Mouse (Mus musculus) hematopoietic stem cell, adult 5-6 weeks (primary cell): ENCODE results near the gene Grik5. TPM values are rescaled to one million over a fixed set of nuclear protein-coding genes. Genes with fewer than 3 reads are reported as not detected.
A peak's percentile ranks its signal among the peaks of the same experiment; 100 is the strongest.

Experiments
- ATAC-seq, 2 experiments: fragments of 125-278 bp in 1 of 2; replicated peaks in 1 of 2; 2 replicates each; pipeline ENCODE4 v1.8.0; 2016 to 2017; ENCODE audit warnings: inconsistent platforms in 2 of 2, mild to moderate bottlenecking in 2 of 2, moderate number of reproducible peaks in 2 of 2, low read depth in 1 of 2, moderate TSS enrichment in 1 of 2; ENCODE audit not compliant: low FRiP score in 2 of 2, poor library complexity in 2 of 2, severe bottlenecking in 2 of 2, insufficient read depth in 1 of 2, low TSS enrichment in 1 of 2
- total RNA-seq: library from RNA; stranded (forward); fragments of 172-1452, 232-1000 nt; gene quantifications from 2 replicates; pipeline ENCODE4 v1.2.3, GENCODE M21; 2017

Gene Grik5
- total RNA-seq, 1 experiment from 2014 or later = 36.2 TPM

- ATAC-seq = no peak
These were observed 64.4 kb downstream of the Grik5 start for GRCm38 (mm10) chr7:25007609-25008374.

DNA sequence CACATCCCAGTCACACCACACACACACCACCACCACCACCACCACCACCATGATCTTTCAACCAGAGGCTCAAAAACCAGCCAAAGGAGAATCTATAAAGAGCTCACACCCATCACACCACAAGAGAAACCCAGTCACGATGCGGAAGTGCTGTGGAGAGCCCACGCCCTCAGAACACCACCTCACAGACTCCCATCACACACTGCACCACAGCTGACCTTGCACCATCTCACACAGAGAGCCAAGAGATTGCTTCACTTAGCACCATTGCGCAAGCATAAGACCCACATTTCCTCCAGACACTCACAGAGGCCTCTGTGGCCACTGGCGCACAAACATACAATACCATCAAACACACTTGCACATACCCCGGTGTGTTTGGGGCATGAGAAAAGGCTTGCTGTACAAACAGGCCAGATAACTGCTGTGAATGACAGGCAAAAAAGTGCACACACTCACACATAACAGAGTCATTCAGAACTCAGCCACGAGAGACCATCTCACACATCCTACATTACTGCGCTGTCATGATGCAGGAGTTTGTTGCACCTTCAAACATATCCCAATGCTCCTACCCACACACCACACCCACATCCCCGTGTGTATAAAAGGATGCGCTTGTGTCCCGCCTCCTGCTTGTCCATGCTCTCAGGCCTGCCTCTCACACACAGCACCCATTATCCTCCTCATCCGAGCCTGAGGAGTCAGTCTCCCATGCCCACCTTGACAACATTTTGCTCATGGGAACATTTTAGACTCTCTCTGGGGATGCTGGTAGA, 65.4 kb downstream of the Grik5 start:
- ATAC-seq = peak; percentile 69 to 76

GRCm38 (mm10) chr7:25006171-25006570, 66.0 kb downstream of the Grik5 start:
- no peak for ATAC-seq

GRCm38 (mm10) chr7:25005421-25006065, 66.6 kb downstream of the Grik5 start, which contains the start of gene Atp1a3:
Gene Atp1a3 (minus strand): TSS chr7:25005958.
- ATAC-seq = peak in 1 of 2 experiments; percentile 34; a peak in 2 of 4 replicates

DNA sequence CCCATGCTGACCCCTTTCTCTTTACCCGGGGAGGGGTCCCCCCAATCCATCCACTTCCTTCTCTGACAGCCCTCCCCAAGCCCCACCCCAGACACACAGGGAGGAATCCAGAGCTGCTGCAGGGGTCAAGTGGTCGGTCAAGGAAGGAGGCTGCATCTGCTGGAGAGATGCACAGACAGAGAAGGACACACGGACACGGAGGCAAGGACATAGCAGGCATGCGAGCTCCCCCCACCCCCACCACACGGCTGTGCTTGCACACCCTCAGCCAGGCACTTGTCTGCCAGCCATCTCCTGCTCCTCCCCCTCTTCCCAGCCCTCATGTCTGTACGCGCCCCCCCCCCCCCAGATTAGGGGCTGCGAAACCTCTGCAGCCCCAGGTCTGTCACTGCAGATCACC, 67.3 kb downstream of the Grik5 start:
- ATAC-seq = no peak

DNA sequence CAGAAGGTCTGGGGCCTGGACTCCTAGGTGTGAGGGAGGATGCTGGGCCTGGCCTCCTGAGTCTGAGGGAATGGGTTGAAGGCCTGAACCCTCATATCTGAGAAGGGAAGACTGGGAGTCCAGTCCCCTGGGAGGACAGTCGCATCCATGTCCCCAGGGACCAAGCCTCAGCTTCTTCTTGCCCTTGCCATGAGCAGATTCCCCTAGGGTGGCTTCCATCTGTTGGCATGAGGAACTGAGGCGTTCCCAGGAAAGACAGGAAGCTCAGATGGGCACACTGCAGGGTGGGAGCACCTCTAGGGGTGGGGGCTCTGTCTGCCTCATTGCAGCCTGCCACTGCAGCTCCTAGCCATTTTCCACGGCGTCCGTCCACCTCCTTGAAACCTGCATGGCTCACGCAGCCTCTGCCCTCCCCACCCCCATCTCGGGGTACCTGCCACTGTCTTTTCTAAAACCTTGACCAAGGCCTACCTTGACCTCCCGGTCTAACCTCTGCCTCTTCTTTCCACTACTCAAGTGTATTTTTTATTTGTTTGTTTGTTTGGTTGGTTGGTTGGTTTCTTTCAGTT, 68.2 kb downstream of the Grik5 start:
- ATAC-seq = no peak

GRCm38 (mm10) chr7:25003291-25003690, 68.9 kb downstream of the Grik5 start:
- no peak for ATAC-seq

DNA sequence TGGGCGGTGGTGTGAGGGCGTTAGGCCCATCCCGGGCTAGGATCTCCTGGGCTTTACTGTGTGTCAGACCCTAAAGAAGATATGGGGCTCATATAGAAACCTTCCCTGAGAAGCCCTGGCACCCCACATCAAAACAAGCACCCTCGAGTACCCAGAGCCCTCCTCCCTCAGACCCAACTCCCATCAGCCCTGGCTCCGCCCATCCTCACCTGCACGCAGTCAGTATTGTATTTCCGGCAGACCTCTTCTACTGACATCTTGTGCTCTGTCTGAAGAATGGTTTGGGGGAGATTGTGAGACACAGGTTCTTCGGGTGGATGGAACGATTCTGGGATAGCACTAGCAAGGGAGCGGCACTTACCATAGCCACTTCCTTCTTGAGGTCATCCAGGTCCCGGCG, 71.4 kb downstream of the Grik5 start:
- no peak for ATAC-seq

DNA sequence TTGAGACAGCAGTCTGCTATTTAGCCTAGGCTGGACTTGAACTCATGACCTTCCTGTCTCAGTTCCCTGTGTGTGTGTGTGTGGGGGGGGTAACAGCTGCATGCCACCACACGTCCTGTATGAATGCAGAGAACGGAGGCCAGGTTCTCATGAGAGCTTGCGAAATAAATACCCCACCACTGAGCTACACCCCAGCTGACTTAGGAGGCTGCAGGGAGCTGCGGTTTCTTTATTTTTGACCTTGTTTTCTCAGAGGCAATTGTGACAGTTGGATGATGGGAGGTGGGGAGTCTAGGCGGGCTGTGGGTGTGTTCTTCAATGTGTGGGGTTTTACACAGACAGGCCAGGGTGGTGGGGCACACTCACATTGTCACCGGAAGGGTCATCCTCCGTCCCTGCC, 71.9 kb downstream of the Grik5 start:
- peak; percentile 40 to 48; a peak in 3 of 4 replicates for ATAC-seq

DNA sequence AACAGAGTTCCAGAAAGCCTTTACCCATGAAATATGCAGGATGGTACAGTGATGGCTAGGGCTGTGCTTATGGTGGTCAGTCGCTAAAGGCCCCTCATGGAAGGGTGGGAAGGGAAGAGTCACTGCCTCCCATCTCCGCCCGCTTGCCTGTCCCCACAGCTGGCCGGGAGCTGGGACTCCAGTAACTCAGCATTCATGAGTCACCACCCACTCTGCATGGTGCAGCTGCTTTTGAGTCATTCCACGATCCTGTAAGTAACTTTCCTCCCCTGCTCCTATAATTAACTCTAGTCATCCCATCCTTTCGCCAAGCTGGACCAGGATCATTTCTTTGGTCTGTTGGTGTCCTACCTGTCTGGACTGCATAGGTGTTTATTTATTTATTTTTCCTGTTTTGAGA, 79.1 kb downstream of the Grik5 start:
- ATAC-seq = no peak

DNA sequence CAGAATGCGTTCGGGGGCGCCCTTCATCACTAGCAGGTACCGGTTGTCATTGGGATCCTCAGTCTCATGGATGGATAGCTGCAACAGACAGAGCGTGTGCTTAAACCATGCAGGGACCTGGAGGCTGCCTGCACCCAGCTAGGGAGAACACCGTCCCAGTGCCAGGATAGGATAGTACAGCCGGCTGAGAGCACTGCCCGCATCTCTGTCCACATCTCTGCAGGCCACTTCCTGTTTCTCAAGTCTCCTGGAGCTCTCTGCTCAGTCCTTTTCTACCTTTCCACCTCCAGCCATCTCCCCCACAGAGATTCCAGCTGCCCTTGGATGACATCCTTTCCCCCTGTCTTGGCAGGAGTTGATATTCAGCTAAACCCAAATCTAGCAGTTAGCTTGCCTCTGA, 81.7 kb downstream of the Grik5 start:
- ATAC-seq = 0 out of 4 replicates have a peak, but pooled peaks of 1 of the 2 experiments have one; percentile 22

- ATAC-seq = no peak
These were observed 84.2 kb downstream of the Grik5 start for GRCm38 (mm10) chr7:24987941-24988340.

DNA sequence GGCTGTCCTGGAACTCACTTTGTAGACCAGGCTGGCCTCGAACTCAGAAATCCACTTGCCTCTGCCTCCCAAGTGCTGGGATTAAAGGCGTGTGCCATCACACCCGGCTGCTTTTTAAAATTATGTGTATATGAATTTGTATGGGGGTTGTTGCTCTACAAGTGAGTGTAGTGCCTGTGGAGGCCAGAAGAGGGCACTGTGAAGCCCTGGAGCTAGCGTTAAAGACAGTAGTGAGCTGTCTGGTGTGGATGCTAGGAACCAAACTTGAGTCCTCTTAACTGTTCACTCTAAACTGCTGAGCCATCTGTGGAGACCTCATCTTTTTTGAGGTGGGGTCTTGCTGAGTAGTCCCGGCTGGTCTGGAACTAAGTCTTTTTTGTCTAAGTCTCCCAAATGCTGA, 86.3 kb downstream of the Grik5 start:
- ATAC-seq = no peak

DNA sequence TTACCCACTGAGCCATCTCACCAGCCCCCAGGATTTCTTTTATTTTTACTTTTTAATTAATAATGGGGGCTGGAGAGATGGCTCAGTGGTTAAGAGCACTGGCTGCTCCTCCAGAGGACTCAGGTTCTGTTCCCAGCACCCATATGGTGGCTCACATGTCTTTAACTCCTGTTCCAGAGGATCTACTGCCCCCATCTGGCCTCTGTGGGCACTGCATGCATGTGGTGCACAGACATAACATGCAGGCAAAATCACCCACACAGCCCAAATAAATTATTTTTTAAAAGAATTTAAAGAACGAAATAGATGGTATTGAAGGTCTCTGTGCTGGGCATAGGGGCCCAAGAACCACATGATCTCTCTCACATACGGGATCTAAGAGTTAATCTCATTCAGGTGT, 87.8 kb downstream of the Grik5 start:
- ATAC-seq = no peak

GRCm38 (mm10) chr7:24983396-24983795, 88.8 kb downstream of the Grik5 start:
- no peak for ATAC-seq

GRCm38 (mm10) chr7:24980439-24980838, 91.7 kb downstream of the Grik5 start:
- ATAC-seq = no peak

GRCm38 (mm10) chr7:24978781-24979180, 93.4 kb downstream of the Grik5 start:
- ATAC-seq = peak; percentile 92 to 94
